Comparison of ENCODE assay signal across 8 mouse cellular contexts in genomic region chr14:20294117-20294892, GRCm38 (mm10). TPM values are rescaled to one million over a fixed set of nuclear protein-coding genes. Genes with fewer than 3 reads are reported as not detected.
DNase-seq lines count a peak whose midpoint lies in the region; ATAC-seq and TF ChIP-seq lines count a peak whose summit lies in the region.

Nudt13 (plus strand) TSS chr14:20294697.

- no peak for TF ChIP-seq POLR2A in brain, embryonic 14.5 days (IDR thresholded peaks at IDR 0.05; ENCODE audit: borderline replicate concordance, extremely low read depth, insufficient read depth, insufficient read length, poor library complexity, severe bottlenecking)
- TF ChIP-seq POLR2A in liver, adult 2 months (IDR thresholded peaks at IDR 0.05; ENCODE audit: extremely low read depth, insufficient read depth, low read length), result no peak
- TF ChIP-seq POLR2A in myocyte (IDR thresholded peaks at IDR 0.05; ENCODE audit: insufficient read length, low read depth), result peak; percentile 40

- no peaks in the 10 kb centered on the region for H3K27me3 ChIP-seq in C2C12 (ENCODE audit: control insufficient read depth, insufficient read depth, insufficient read length)
- no peaks in the 10 kb centered on the region for H3K27me3 ChIP-seq in erythroblast, embryonic 14.5 days (ENCODE audit: control insufficient read depth)
- no peaks in the 10 kb centered on the region for H3K27me3 ChIP-seq in heart, embryonic 11.5 days (ENCODE audit: control insufficient read depth, insufficient read depth, low read length)
- H3K27me3 ChIP-seq in kidney, embryonic 16.5 days (ENCODE audit: insufficient read depth, low read length), result no peaks in the 10 kb centered on the region
- H3K27me3 ChIP-seq in liver, adult 2 months (ENCODE audit: control insufficient read depth, insufficient read depth, low read length), result no peaks in the 10 kb centered on the region
- H3K27me3 ChIP-seq in myocyte (ENCODE audit: control insufficient read depth, insufficient read depth, insufficient read length), result no peaks in the 10 kb centered on the region
- no peaks in the 10 kb centered on the region for H3K27me3 ChIP-seq in splenic B cell, adult 2 months (ENCODE audit: control insufficient read depth, insufficient read depth, low read length, poor library complexity, severe bottlenecking)

- peak within 1 kb of the TSS; percentile 75 for H3K9ac ChIP-seq in heart, embryonic 11.5 days (ENCODE audit: low read depth, low read length)
- H3K9ac ChIP-seq in kidney, embryonic 16.5 days (replicated peaks; ENCODE audit: low read length), result peak within 1 kb of the TSS; percentile 71
- H3K9ac ChIP-seq in liver, adult 2 months (ENCODE audit: low read depth, low read length), result peak within 1 kb of the TSS; percentile 55

- H3K4me3 ChIP-seq in C2C12 (ENCODE audit: insufficient read depth, poor library complexity, severe bottlenecking) (peak within 1 kb of the TSS; percentile 43), myocyte (peak within 1 kb of the TSS; percentile 32)
- H3K4me3 ChIP-seq in erythroblast, embryonic 14.5 days (replicated peaks), result peak within 1 kb of the TSS; percentile 63
- peak within 1 kb of the TSS; percentile 65 for H3K4me3 ChIP-seq in heart, embryonic 11.5 days (ENCODE audit: low read depth, low read length)
- H3K4me3 ChIP-seq in kidney, embryonic 16.5 days (ENCODE audit: low read length), result peak within 1 kb of the TSS; percentile 65
- peak within 1 kb of the TSS; percentile 53 for H3K4me3 ChIP-seq in liver, adult 2 months (ENCODE audit: insufficient read depth, low read depth, low read length)

- H3K4me2 ChIP-seq in heart, embryonic 11.5 days, result peak within 1 kb of the TSS; percentile 72
- H3K4me2 ChIP-seq in kidney, embryonic 16.5 days (replicated peaks; ENCODE audit: low read depth, low read length), result peak within 1 kb of the TSS; percentile 63
- peak within 1 kb of the TSS; percentile 95 for H3K4me2 ChIP-seq in myocyte (ENCODE audit: low read depth)

- H3ac ChIP-seq in C2C12 (ENCODE audit: control insufficient read depth, insufficient read length, low read depth), result peak within 1 kb of the TSS; percentile 49
- H3ac ChIP-seq in myocyte (ENCODE audit: control insufficient read depth, insufficient read length), result no peak within 1 kb of the TSS

- H3K79me2 ChIP-seq in C2C12 (ENCODE audit: control insufficient read depth, insufficient read depth) (no peaks in the 10 kb centered on the region), myocyte (ENCODE audit: control insufficient read depth, insufficient read depth) (no peaks in the 10 kb centered on the region)
- H3K79me2 ChIP-seq in liver, adult 2 months (ENCODE audit: control insufficient read depth, insufficient read depth, low read length), result peaks cover 4% of the 10 kb centered on the region; the same call in 1 of the 2 replicates

- H3K9me3 ChIP-seq in erythroblast, embryonic 14.5 days (ENCODE audit: control insufficient read depth, low read length), result no peaks in the 10 kb centered on the region
- no peaks in the 10 kb centered on the region for H3K9me3 ChIP-seq in heart, embryonic 11.5 days (replicated peaks; ENCODE audit: control insufficient read depth, low read length)
- no peaks in the 10 kb centered on the region for H3K9me3 ChIP-seq in kidney, embryonic 16.5 days (ENCODE audit: low read length)

- peaks cover 17% of the 10 kb centered on the region for H3K4me1 ChIP-seq in erythroblast, embryonic 14.5 days (ENCODE audit: control insufficient read depth)
- 0 out of 2 replicates have a peak, but pooled peaks cover 2% of the 10 kb centered on the region for H3K4me1 ChIP-seq in heart, embryonic 11.5 days (ENCODE audit: control insufficient read depth, insufficient read depth, low read length)
- H3K4me1 ChIP-seq in kidney, embryonic 16.5 days (ENCODE audit: insufficient read depth, low read length), result peaks cover 11% of the 10 kb centered on the region
- H3K4me1 ChIP-seq in liver, adult 2 months (ENCODE audit: control insufficient read depth, insufficient read depth, low read length), result peaks cover 5% of the 10 kb centered on the region

- peak; percentile 99 for DNase-seq in brain, embryonic 14.5 days (ENCODE audit: low read depth)
- peak; percentile 98 for DNase-seq in liver, adult 2 months (ENCODE audit: extremely low read depth, low read depth, low spot score)
- peak; percentile 91 for DNase-seq in splenic B cell, adult 2 months (ENCODE audit: low read depth, low spot score)

- H3K79me3 ChIP-seq in C2C12 (ENCODE audit: low read depth), result no peaks in the 10 kb centered on the region

- H3K27ac ChIP-seq in heart, embryonic 11.5 days (ENCODE audit: low read depth, low read length), result no peak within 1 kb of the TSS
- H3K27ac ChIP-seq in kidney, embryonic 16.5 days (ENCODE audit: low read length), result no peak within 1 kb of the TSS
- no peak within 1 kb of the TSS for H3K27ac ChIP-seq in liver, adult 2 months (replicated peaks; ENCODE audit: insufficient read depth, low read depth, low read length)

- WGBS in heart, embryonic 11.5 days (ENCODE audit: insufficient replicate concordance), result 22% methylated on average over 14 of the region's 14 CpGs
- WGBS in kidney, embryonic 16.5 days, result 22% methylated on average over 14 of the region's 14 CpGs
- WGBS in liver, adult 2 months, result 21% methylated on average over 14 of the region's 14 CpGs

- ATAC-seq in heart, embryonic 11.5 days (replicated peaks; ENCODE audit: insufficient number of reproducible peaks, low FRiP score, low TSS enrichment), result peak; percentile 90
- ATAC-seq in kidney, embryonic 16.5 days (ENCODE audit: low FRiP score, low TSS enrichment), result peak; percentile 98

- no peaks in the 10 kb centered on the region for H3K36me3 ChIP-seq in C2C12 (ENCODE audit: control insufficient read depth, insufficient read depth)
- no peaks in the 10 kb centered on the region for H3K36me3 ChIP-seq in erythroblast, embryonic 14.5 days (ENCODE audit: control insufficient read depth)
- no peaks in the 10 kb centered on the region for H3K36me3 ChIP-seq in heart, embryonic 11.5 days (ENCODE audit: control insufficient read depth, insufficient read depth, low read length)
- H3K36me3 ChIP-seq in kidney, embryonic 16.5 days (ENCODE audit: insufficient read depth, low read length), result no peaks in the 10 kb centered on the region
- no peaks in the 10 kb centered on the region for H3K36me3 ChIP-seq in liver, adult 2 months (ENCODE audit: control insufficient read depth, insufficient read depth, low read length)
- no peaks in the 10 kb centered on the region for H3K36me3 ChIP-seq in myocyte (ENCODE audit: control insufficient read depth, insufficient read depth)
- H3K36me3 ChIP-seq in splenic B cell, adult 2 months (ENCODE audit: control insufficient read depth, insufficient read depth, low read length, poor library complexity, severe bottlenecking), result no peaks in the 10 kb centered on the region

- no peak for TF ChIP-seq CTCF in C2C12 (IDR thresholded peaks at IDR 0.05; ENCODE audit: control insufficient read depth, insufficient read depth, insufficient read length)
- TF ChIP-seq CTCF in brain, embryonic 14.5 days (IDR thresholded peaks at IDR 0.05; ENCODE audit: borderline replicate concordance, extremely low read depth, insufficient read depth, insufficient read length), result no peak
- TF ChIP-seq CTCF in liver, adult 2 months (IDR thresholded peaks at IDR 0.05; ENCODE audit: low read depth, low read length), result no peak

TF ChIP-seq in C2C12, 6 proteins besides CTCF, POLR2A, EP300 and RAD21:
- TF ChIP-seq MAX (IDR thresholded peaks at IDR 0.05) (no peak), USF1 (IDR thresholded peaks at IDR 0.05; ENCODE audit: low read depth) (no peak), CEBPB (IDR thresholded peaks at IDR 0.05; ENCODE audit: low read depth) (peak; percentile 30), MYOD1 (IDR thresholded peaks at IDR 0.05; ENCODE audit: control insufficient read depth, insufficient read length, low read depth) (no peak), FOSL1 (IDR thresholded peaks at IDR 0.05; ENCODE audit: insufficient read depth, low read length, poor library complexity, severe bottlenecking) (no peak), MYOG (IDR thresholded peaks at IDR 0.05; ENCODE audit: control insufficient read depth, extremely low read depth, insufficient read length) (no peak)

TF ChIP-seq in myocyte, 11 proteins besides CTCF, POLR2A, EP300 and RAD21:
- TF ChIP-seq TCF12 (IDR thresholded peaks at IDR 0.05; ENCODE audit: insufficient read depth, poor library complexity, severe bottlenecking), result no peak
- no peak for TF ChIP-seq SRF (IDR thresholded peaks at IDR 0.05; ENCODE audit: control insufficient read depth, insufficient read length, low read depth)
- no peak for TF ChIP-seq MYOD1 (IDR thresholded peaks at IDR 0.05; ENCODE audit: control insufficient read depth in 1 of 3, insufficient read length in 2 of 3, low read depth in 2 of 3)
- TF ChIP-seq MYOG (IDR thresholded peaks at IDR 0.05; ENCODE audit: control insufficient read depth in 1 of 3, insufficient read depth in 1 of 3, insufficient read length in 2 of 3, low read depth in 2 of 3), result no peak
- TF ChIP-seq CEBPB (IDR thresholded peaks at IDR 0.05; ENCODE audit: insufficient read depth, poor library complexity, severe bottlenecking), result no peak
- no peak for TF ChIP-seq USF1 (IDR thresholded peaks at IDR 0.05; ENCODE audit: low read depth)
- TF ChIP-seq POLR2AphosphoS2 (IDR thresholded peaks at IDR 0.05; ENCODE audit: insufficient read length, low read depth), result peak; percentile 19
- no peak for TF ChIP-seq TCF3 (IDR thresholded peaks at IDR 0.05; ENCODE audit: insufficient read length, low read depth)
- TF ChIP-seq E2F4 (IDR thresholded peaks at IDR 0.05; ENCODE audit: insufficient read depth), result no peak
- TF ChIP-seq MAX (IDR thresholded peaks at IDR 0.05; ENCODE audit: low read depth), result peak; percentile 58
- no peak for TF ChIP-seq REST (IDR thresholded peaks at IDR 0.05; ENCODE audit: insufficient read depth, insufficient read length)

RNA-seq across cellular contexts. Expression of gene Nudt13, which starts in this region (rescaled TPM):
- polyA plus RNA-seq in C2C12 (2012; fragmentation: generic; extraction: Trizol) (4.9 TPM), myocyte (2012; fragmentation: generic; extraction: Trizol) (11.1 TPM)
- polyA plus RNA-seq in brain, embryonic 14.5 days (2012; rRNA removed), result 16.5 and 17.4 TPM in 2 replicates
- polyA plus RNA-seq in erythroblast, embryonic 14.5 days (2012), result 0.10 and 0.13 TPM in 2 replicates
- 9.0 and 9.8 TPM in 2 replicates for polyA plus RNA-seq in heart, embryonic 11.5 days (2014; fragmentation: Nextera tagmentation; extraction: Ambion mirVana)
- 13.9 and 21.0 TPM in 2 replicates for polyA plus RNA-seq in kidney, embryonic 16.5 days (2015; fragmentation: Nextera tagmentation; extraction: Ambion mirVana)
- total RNA-seq in liver, adult 2 months (2014; rRNA removed), result 10.0 and 10.7 TPM in 2 replicates
- polyA plus RNA-seq in liver, adult 2 months (2012; rRNA removed), result 10.0 and 13.7 TPM in 2 replicates
